Mouse (Mus musculus) liver, postnatal 0 days (tissue): Measurements from ENCODE around the gene Ip6k2. TPM values are rescaled to one million over a fixed set of nuclear protein-coding genes. Genes with fewer than 3 reads are reported as not detected.

Experiments
- ATAC-seq: fragments of 200-750 bp; cut with Nextera tagmentation; 2 replicates; pipeline ENCODE4 v1.8.0; 2017; ENCODE audit warnings: mild to moderate bottlenecking, moderate library complexity
- DNase-seq: peaks from one replicate; pipeline ENCODE4 v3.0.0-alpha.2; 2016
- H3K27ac ChIP-seq: fragments of 300-500 bp; sonication (generic); 2 replicates; pipeline ENCODE4 v1.5.1; 2014; ENCODE audit warnings: antibody characterized with exemption, moderate library complexity, mild to moderate bottlenecking, low read depth
- H3K27me3 ChIP-seq: fragments of 300-500 bp; sonication (generic); 2 replicates; pipeline ENCODE4 v1.6.1; 2014; ENCODE audit warnings: low read length, control low read depth, mixed read lengths; ENCODE audit not compliant: insufficient read depth
- H3K36me3 ChIP-seq: fragments of 300-500 bp; sonication (generic); replicated peaks from 2 replicates; pipeline ENCODE4 v1.6.1; 2014; ENCODE audit warnings: mild to moderate bottlenecking, control low read depth, low read length, moderate library complexity, mixed read lengths; ENCODE audit not compliant: insufficient read depth
- H3K4me1 ChIP-seq: fragments of 300-500 bp; sonication (generic); 2 replicates; pipeline ENCODE4 v1.6.1; 2014; ENCODE audit warnings: antibody characterized with exemption, mild to moderate bottlenecking, control low read depth; ENCODE audit not compliant: insufficient read depth
- H3K4me2 ChIP-seq: fragments of 300-500 bp; sonication (generic); 2 replicates; pipeline ENCODE4 v1.6.1; 2014; ENCODE audit warnings: low read depth, mild to moderate bottlenecking, low read length, moderate library complexity, mixed read lengths
- H3K4me3 ChIP-seq: fragments of 300-500 bp; sonication (generic); 2 replicates; pipeline ENCODE4 v1.5.1; 2014; ENCODE audit warnings: low read depth, low read length
- H3K9ac ChIP-seq: fragments of 300-500 bp; sonication (generic); replicated peaks from 2 replicates; pipeline ENCODE4 v1.6.1; 2014; ENCODE audit warnings: mild to moderate bottlenecking, moderate library complexity
- H3K9me3 ChIP-seq: fragments of 300-500 bp; sonication (generic); 2 replicates; pipeline ENCODE4 v1.6.1; 2016; ENCODE audit warnings: mild to moderate bottlenecking, control low read depth, low read length, mixed read lengths
- CTCF ChIP-seq: sonication (generic); IDR thresholded peaks from 2 replicates; pipeline ENCODE4 v1.5.1; 2016; ENCODE audit warnings: antibody characterized with exemption, low read depth
- EP300 ChIP-seq: IDR thresholded peaks from 2 replicates; pipeline ENCODE4 v1.6.1; 2016; ENCODE audit warnings: antibody characterized with exemption, low read depth, mild to moderate bottlenecking
- WGBS: fragments of 180-500 bp; shearing (Covaris S2); extraction: QIAGEN DNeasy Blood & Tissue Kit; methylation state at CpG from one replicate; pipeline ENCODE4 v1.1.7; 2014; ENCODE audit not compliant: insufficient replicate concordance; 5-methylcytosine and 5-hydroxymethylcytosine counted together
- polyA plus RNA-seq: library from polyadenylated mRNA; unstranded; fragments of >200 nt; fragmentation: Nextera tagmentation; extraction: Ambion mirVana; gene quantifications from 2 replicates; pipeline ENCODE4 v1.2.1, GENCODE M21; 2015

Gene Ip6k2
- polyA plus RNA-seq, 1 experiment from 2014 or later, result 18.6 TPM

DNA sequence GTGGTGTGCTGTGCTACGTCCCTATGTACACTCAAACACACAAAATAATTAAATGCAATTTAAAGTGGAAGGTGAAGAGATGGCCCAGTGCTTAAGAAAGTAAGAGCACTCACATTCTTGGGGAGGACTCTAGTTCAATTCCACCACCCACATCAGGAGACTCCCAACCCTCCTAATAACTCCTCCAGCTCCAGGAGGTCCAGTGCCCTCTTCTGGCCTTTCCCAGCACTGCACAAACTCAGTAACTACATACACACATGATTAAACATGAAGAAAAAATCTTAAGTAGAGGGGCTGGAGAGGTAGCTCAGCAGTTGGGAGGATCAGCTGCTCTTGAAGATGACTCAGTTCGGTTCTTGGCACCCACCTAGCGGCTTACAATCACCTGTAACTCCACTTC is 35.9 kb downstream of the Ip6k2 start:
- Histone ChIP-seq H3K4me3 (no peak overlapping the region), H3K36me3 (peaks cover 14% of the 10 kb centered on the region), H3K9ac (no peak overlapping the region), H3K9me3 (no peaks in the 10 kb centered on the region), H3K27ac (no peak overlapping the region), H3K4me2 (no peak overlapping the region), H3K27me3 (peaks cover 14% of the 10 kb centered on the region), H3K4me1 (no peaks in the 10 kb centered on the region)
- DNase-seq, result peak; percentile 69
- peak; percentile 81 for TF ChIP-seq CTCF
- no peak for TF ChIP-seq EP300
- WGBS, result 56% methylated on average over 3 of the region's 3 CpGs
- peak; percentile 45 for ATAC-seq

DNA sequence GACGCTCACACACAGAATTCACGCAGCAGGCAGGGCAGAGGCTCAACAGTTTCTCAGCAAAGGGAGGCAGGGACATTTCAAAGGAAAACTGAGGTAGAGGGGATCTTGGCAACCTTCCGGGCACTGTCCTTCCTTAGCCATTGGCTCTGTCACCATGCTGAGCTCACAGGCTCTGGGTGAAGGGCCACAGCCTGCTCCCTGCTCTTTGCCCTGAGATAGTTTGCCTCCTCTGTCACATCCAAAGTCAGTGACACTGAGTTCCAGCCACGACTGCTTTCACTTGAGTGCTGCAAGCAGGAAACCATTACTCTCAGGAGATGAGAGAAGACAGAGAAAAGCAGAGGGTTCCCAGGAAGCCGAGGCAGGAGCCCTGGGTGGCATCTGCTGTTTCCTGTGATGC is 36.5 kb downstream of the Ip6k2 start:
- Histone ChIP-seq H3K9me3 (no peaks in the 10 kb centered on the region), H3K27ac (no peak overlapping the region), H3K4me3 (no peak overlapping the region), H3K9ac (no peak overlapping the region), H3K4me2 (no peak overlapping the region), H3K36me3 (peaks cover 9% of the 10 kb centered on the region; the same call in 1 of the 2 replicates), H3K4me1 (no peaks in the 10 kb centered on the region), H3K27me3 (peaks cover 20% of the 10 kb centered on the region)
- 52% methylated on average over 5 of the region's 5 CpGs for WGBS
- DNase-seq (no peak), ATAC-seq (no peak)
- no peak for TF ChIP-seq CTCF
- TF ChIP-seq EP300, result no peak

DNA sequence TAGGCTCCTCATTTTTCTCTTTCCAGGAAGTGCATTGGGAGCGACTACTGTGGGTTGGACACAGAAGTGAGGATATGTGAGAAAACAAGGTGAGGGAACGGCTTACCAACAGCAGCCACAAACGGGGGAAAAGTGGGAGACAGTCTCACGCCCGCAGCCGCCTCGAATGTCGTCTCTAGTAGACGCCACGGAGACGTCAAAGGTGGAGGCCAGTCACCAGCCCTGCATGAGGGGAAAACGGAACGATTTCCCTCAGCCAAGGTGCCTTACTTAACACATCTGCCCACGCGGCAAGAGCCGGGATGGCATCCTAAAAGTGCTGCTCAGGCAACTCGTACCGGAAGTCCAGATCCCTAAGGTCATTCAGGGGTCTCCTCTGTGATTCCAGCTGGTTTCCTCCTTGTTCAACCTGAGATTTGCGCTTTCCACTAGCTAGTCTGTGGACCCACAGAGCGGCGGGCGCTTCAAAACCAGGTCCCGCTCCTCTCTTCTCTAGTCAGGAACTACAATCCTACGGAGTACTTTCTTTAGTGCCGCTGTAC is 40.6 kb downstream of the Ip6k2 start:
- Histone ChIP-seq H3K27me3 (peaks cover 61% of the 10 kb centered on the region), H3K27ac (no peak overlapping the region), H3K9me3 (no peaks in the 10 kb centered on the region), H3K4me1 (peaks cover 13% of the 10 kb centered on the region), H3K4me2 (no peak overlapping the region), H3K4me3 (peak overlapping the region; percentile 1; the same call in 1 of the 2 replicates), H3K9ac (no peak overlapping the region), H3K36me3 (no peaks in the 10 kb centered on the region)
- ATAC-seq (no peak), DNase-seq (no peak)
- TF ChIP-seq EP300, result no peak
- no peak for TF ChIP-seq CTCF
- 8% methylated on average over 25 of the region's 25 CpGs for WGBS

DNA sequence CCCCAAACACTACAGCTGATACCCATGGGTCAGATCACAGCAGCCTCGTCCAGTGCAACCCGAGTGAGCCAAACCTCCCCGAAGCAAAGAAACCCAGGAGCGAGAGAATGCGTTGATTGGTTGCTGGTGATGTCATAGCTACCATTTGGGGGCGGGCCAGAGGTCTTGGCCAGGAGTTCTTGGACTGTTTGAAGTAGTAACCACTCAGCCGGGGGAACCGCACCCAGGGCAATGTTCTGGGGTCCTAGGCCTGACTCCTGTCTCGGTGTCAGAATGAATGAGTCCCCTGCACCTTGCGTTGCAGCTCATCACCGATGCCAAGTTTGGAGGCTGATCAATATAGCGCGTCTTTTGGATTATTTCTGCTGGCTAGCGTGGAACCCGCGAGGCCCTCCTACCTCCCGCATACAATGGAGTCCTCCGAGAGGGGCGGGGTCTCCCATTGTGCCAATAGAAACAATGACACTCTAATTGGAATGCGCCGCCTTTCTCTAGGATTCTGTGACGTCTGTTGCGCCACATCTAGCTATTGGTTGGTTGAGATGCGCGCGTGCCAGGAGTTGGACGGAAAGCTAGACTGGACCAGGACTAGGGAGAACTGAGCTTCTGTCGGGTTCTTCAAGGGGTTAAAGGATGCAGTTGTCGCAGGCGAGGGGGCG is 41.3 kb downstream of the Ip6k2 start:
- DNase-seq (no peak), ATAC-seq (no peak)
- no peaks in the 10 kb centered on the region for H3K9me3 ChIP-seq
- peaks cover 68% of the 10 kb centered on the region for H3K27me3 ChIP-seq
- no peak overlapping the region for H3K27ac ChIP-seq
- peaks cover 13% of the 10 kb centered on the region for H3K4me1 ChIP-seq
- no peaks in the 10 kb centered on the region for H3K36me3 ChIP-seq
- WGBS, result 6% methylated on average over 31 of the region's 31 CpGs
- no peak overlapping the region for H3K4me2 ChIP-seq
- TF ChIP-seq EP300, result no peak
- no peak for TF ChIP-seq CTCF
- H3K9ac ChIP-seq, result no peak overlapping the region
- no peak overlapping the region for H3K4me3 ChIP-seq

DNA sequence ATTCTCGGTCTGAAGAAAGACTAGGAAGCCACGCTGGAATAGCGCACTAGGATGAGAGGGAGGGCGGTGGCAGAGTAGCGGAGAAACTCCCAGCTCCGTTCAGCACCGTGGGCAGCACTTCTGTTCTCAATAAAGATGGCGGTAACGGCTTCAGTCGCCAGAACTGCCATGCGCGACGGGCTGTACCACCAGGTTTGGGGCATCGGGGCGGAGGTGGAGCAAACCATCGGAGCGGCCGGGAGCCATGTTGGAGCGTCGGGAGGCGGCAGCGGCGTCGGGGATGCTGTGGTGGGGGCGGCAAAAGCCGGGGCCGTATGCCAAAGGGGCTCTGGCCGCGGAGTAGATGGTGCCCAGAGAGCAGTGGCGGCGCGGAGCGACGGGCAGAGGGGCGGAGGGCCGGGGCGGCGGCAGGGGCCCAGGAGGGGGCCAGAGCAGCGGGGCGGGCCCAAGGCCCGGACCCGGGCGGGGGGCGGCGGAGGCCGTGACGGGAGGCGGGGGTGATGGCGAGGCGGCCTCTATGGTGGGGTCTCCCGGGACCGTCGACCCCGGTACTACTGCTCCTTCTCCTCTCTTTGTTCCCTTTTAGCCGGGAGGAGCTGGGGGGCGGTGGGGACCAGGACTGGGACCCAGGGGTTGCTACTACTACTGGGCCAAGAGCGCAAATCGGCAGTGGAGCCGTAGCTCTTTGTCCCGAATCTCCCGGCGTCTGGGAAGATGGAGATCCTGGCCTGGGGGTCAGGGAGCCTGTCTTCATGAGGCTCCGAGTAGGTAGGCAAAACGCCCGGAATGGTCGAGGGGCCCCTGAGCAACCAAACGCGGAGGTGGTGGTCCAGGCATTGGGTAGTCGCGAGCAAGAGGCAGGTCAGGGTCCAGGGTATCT is 42.5 kb downstream of the Ip6k2 start, which contains the start of gene Celsr3:
Gene Celsr3 (plus strand): TSS at position 501 of the 880 bp plus-strand sequence.
- no peak for TF ChIP-seq CTCF
- no peak for TF ChIP-seq EP300
- ATAC-seq, result peak; percentile 65
- no peaks in the 10 kb centered on the region for H3K36me3 ChIP-seq
- H3K4me3 ChIP-seq, result peak within 1 kb of the TSS; percentile 31
- no peaks in the 10 kb centered on the region for H3K9me3 ChIP-seq
- H3K4me1 ChIP-seq, result peaks cover 13% of the 10 kb centered on the region
- no peak within 1 kb of the TSS for H3K27ac ChIP-seq
- H3K9ac ChIP-seq, result no peak within 1 kb of the TSS
- peak; percentile 75 for DNase-seq
- 2% methylated on average over 48 of the region's 70 CpGs for WGBS
- H3K4me2 ChIP-seq, result peak within 1 kb of the TSS; percentile 67
- H3K27me3 ChIP-seq, result peaks cover 73% of the 10 kb centered on the region

DNA sequence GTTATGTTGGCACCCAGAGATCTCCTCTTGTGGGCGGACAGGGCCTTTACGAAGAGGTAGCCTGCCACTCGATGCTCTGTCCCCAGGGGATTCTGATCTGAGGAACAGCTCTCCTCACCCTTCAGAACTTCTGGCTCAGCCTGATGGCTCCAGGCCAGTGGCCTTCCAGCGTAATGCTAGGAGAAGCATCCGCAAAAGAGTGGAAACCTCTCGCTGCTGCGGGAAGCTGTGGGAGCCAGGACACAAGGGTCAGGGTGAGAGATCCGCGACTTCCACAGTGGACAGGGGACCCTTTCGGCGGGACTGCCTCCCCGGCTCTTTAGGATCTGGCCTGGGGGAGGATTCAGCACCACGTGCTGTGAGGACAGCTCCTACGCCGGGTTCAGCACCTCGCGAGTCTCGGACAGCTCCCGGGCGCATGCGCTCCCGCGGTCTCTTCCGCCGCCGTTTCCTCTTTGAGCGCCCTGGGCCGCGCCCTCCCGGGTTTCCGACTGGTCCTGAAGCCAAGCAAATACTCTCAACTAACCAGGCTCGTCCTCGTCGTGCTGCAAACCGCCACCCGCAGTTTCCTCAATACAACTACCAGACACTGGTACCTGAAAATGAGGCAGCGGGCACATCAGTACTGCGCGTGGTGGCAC is 43.2 kb downstream of the Ip6k2 start:
- Histone ChIP-seq H3K36me3 (no peaks in the 10 kb centered on the region), H3K27ac (no peak overlapping the region), H3K4me2 (peak overlapping the region; percentile 67), H3K27me3 (peaks cover 79% of the 10 kb centered on the region), H3K9me3 (no peaks in the 10 kb centered on the region), H3K4me1 (peaks cover 18% of the 10 kb centered on the region), H3K4me3 (peak overlapping the region; percentile 31), H3K9ac (no peak overlapping the region)
- no peak for TF ChIP-seq EP300
- TF ChIP-seq CTCF, result no peak
- DNase-seq, result peak; percentile 86
- peak; percentile 73 for ATAC-seq
- WGBS, result 2% methylated on average over 39 of the region's 39 CpGs
